Mouse (Mus musculus) CD4-positive, CD25-positive, alpha-beta regulatory T cell, adult 4 months (primary cell): ENCODE data around the gene Kifc3. TPM values are rescaled to one million over a fixed set of nuclear protein-coding genes. Genes with fewer than 3 reads are reported as not detected.

Experiments
- ATAC-seq: one replicate; pipeline ENCODE4 v1.8.0; 2017
- polyA plus RNA-seq, 2 experiments: library from polyadenylated mRNA; unstranded; fragments of 100-300 nt; shearing (Covaris generic); gene quantifications; one replicate each; pipeline ENCODE4 v1.2.1; 2017

Kifc3 gene
- polyA plus RNA-seq, 2 experiments from 2014 or later, result not detected

DNA sequence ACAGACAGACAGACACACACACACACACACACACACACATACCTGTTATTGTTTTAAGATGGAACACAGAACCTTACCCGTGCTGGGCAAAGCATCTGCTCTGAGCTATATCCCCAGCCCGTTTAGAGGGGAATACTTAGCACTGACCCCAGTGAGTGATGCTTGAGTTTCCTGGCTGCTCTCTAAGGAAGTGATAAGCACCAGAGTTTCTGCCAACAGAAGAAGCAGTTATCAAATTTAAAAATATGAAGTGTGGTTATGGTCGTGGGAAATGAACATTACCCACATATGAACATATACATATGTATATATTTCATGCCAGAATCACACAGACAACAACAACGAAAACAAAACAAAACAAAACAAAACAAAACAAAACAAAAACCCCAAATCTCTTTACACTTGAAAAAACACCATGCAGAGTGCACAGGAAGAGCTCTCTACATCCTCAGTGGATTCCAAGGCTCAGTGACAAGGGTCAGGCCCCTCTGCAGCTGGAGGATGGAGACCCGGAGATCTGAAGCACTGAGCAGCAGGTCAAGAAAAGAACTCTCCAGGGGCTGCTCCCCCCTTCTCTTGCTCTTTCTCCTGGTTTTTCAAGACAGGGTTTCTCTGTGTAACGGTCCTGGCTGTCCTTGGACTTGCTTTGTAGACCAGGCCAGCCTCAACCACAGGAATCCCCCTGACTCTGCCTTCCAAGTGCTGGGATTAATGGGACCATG lies 142.6 kb downstream of the Kifc3 start:
- ATAC-seq, result no peak

DNA sequence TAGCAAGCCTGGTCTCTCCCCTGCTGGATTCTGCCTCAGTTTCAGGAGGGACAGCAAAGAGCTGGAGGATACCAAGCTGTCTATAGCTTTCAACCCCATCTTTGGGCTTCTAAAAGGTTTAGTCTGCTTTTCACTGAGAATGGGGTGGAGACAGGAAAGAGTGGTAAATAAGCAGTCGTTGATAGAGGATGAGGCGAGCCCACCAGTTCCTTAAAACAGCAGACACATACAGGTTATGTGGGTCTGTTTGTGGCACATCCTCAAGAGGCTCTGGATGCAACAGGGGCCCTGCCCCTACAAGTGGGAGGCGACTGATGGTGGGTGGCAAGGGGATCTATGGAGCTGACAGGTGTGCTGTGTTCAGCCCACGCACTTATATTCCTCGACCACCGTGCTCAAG lies 144.0 kb downstream of the Kifc3 start:
- no peak for ATAC-seq

GRCm38 (mm10) chr8:95056414-95056813 lies 146.2 kb downstream of the Kifc3 start:
- ATAC-seq, result no peak

- ATAC-seq, result no peak
Measured at GRCm38 (mm10) chr8:95054927-95055510, 147.6 kb downstream of the Kifc3 start, which contains the start of gene Drc7. TSS of gene Drc7 (plus strand) at chr8:95055103.

- ATAC-seq, result no peak
Measured at GRCm38 (mm10) chr8:95054438-95054837, 148.2 kb downstream of the Kifc3 start.

Other genes starting within 250 kb of the Kifc3 start
- gene Adgrg1, start 228.1 kb downstream of the Kifc3 start, polyA plus RNA-seq, result 1 to 10 TPM; 4.6 to 8.4 TPM
- under 1 TPM in 1 of 2 experiments, not detected in 1; 0.51 TPM for gene Adgrg3, start 185.1 kb downstream of the Kifc3 start, polyA plus RNA-seq
- gene Drc7, start 147.7 kb downstream of the Kifc3 start, polyA plus RNA-seq, result not detected
- gene Katnb1, start 121.6 kb downstream of the Kifc3 start, polyA plus RNA-seq, result 10 to 100 TPM; 13.6 to 21.3 TPM
- gene Cngb1, start 103.8 kb upstream of the Kifc3 start, polyA plus RNA-seq, result under 1 TPM in 1 of 2 experiments, not detected in 1; 0.62 TPM
- gene Tepp, start 107.8 kb upstream of the Kifc3 start, polyA plus RNA-seq, result not detected
- gene Zfp319, start 129.1 kb upstream of the Kifc3 start, polyA plus RNA-seq, result 1 to 10 TPM; 3.7 to 5.0 TPM
- 10 to 100 TPM; 57.2 to 69.8 TPM for gene Usb1, start 129.5 kb upstream of the Kifc3 start, polyA plus RNA-seq
- gene Mmp15, start 149.5 kb upstream of the Kifc3 start, polyA plus RNA-seq, result 1 to 10 TPM; 2.1 to 3.6 TPM
- gene Cfap20, start 232.1 kb upstream of the Kifc3 start, polyA plus RNA-seq, result 10 to 100 TPM; 57.9 to 91.6 TPM